Mouse (Mus musculus): ENCODE data around the gene Samd5.

DNA sequence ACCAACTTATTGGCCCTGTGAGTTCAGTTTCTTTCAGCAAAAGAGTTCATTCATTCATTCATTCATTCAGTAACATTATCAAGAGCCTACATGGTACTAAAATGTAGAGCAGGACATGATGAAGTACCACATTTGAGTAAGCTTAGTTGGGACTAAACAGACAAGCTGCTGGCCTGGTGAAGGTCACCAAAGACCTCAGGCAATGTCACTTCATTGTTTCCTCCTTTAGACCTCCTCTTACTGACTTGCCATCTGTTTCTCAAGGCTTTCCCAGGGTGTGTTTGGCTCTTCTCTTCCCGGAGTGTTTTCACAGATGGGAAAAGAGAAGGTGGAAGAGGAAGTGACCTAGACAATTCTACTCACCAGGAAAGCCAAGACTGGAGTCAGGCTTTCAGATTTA is 54.0 kb downstream of the Samd5 start:
- no peak for TF ChIP-seq CTCF (IDR thresholded peaks at IDR 0.05)
- TF ChIP-seq EP300 (IDR thresholded peaks at IDR 0.05), result no peak

Measured in lung, postnatal 0 days (tissue).